Mouse (Mus musculus) brain, embryonic 14.5 days (tissue): ENCODE results near the gene Igf1r. TPM values are rescaled to one million over a fixed set of nuclear protein-coding genes. Genes with fewer than 3 reads are reported as not detected.

Experiments
- DNase-seq: peaks from one replicate; pipeline ENCODE4 v3.0.0-alpha.2; 2011; ENCODE audit warnings: low read depth
- CTCF ChIP-seq: fragments of 200-500 bp; IDR thresholded peaks from 2 replicates; pipeline ENCODE4 v1.5.1; 2012; ENCODE audit warnings: inconsistent platforms, mild to moderate bottlenecking, moderate library complexity, borderline replicate concordance; ENCODE audit not compliant: insufficient read depth, insufficient read length; ENCODE audit errors: extremely low read depth
- POLR2A ChIP-seq: fragments of 200-500 bp; IDR thresholded peaks from 2 replicates; pipeline ENCODE4 v1.6.1; 2012; ENCODE audit warnings: mild to moderate bottlenecking, inconsistent platforms, borderline replicate concordance; ENCODE audit not compliant: poor library complexity, insufficient read depth, insufficient read length, severe bottlenecking; ENCODE audit errors: extremely low read depth
- polyA plus RNA-seq: library from polyadenylated mRNA; depleted of rRNA; stranded (reverse); fragments of >200 nt; gene quantifications from 2 replicates; pipeline ENCODE4 v1.2.3, GENCODE M21; 2012

Igf1r gene
- polyA plus RNA-seq, 1 experiment: 40.6 TPM

- DNase-seq: peak; percentile 62
- TF ChIP-seq POLR2A (no peak), CTCF (no peak)
These were observed 278.2 kb downstream of the Igf1r start for GRCm38 (mm10) chr7:68230831-68231230.

- DNase-seq: no peak
- TF ChIP-seq POLR2A: no peak
- no peak for TF ChIP-seq CTCF
These were observed 279.9 kb downstream of the Igf1r start for GRCm38 (mm10) chr7:68232521-68232920.

GRCm38 (mm10) chr7:68233619-68234223 is 281.1 kb downstream of the Igf1r start:
- DNase-seq: peak; percentile 84
- no peak for TF ChIP-seq POLR2A
- no peak for TF ChIP-seq CTCF

GRCm38 (mm10) chr7:68236817-68237216 is 284.2 kb downstream of the Igf1r start:
- no peak for DNase-seq
- TF ChIP-seq CTCF: no peak
- TF ChIP-seq POLR2A: no peak

GRCm38 (mm10) chr7:68239220-68239827 is 286.7 kb downstream of the Igf1r start:
- no peak for DNase-seq
- TF ChIP-seq POLR2A (no peak), CTCF (no peak)

- DNase-seq: no peak
- TF ChIP-seq CTCF (no peak), POLR2A (no peak)
These were observed 288.6 kb downstream of the Igf1r start for GRCm38 (mm10) chr7:68241205-68241604.

- DNase-seq: no peak
- no peak for TF ChIP-seq CTCF
- TF ChIP-seq POLR2A: no peak
These were observed 293.1 kb downstream of the Igf1r start for GRCm38 (mm10) chr7:68245681-68246080.

- TF ChIP-seq CTCF (no peak), POLR2A (no peak)
These were observed 293.6 kb downstream of the Igf1r start for GRCm38 (mm10) chr7:68246249-68246648.

GRCm38 (mm10) chr7:68250411-68250810 is 297.8 kb downstream of the Igf1r start:
- TF ChIP-seq POLR2A: no peak
- no peak for TF ChIP-seq CTCF
- no peak for DNase-seq

More at GRCm38 (mm10) chr7:68246249-68246648, 293.6 kb downstream of the Igf1r start:
- DNase-seq: no peak

- TF ChIP-seq POLR2A: no peak
- no peak for TF ChIP-seq CTCF
- no peak for DNase-seq
These were observed 298.3 kb downstream of the Igf1r start for GRCm38 (mm10) chr7:68250902-68251301.

- TF ChIP-seq POLR2A (no peak), CTCF (no peak)
- DNase-seq: no peak
These were observed 305.1 kb downstream of the Igf1r start for GRCm38 (mm10) chr7:68257767-68258166.
